Mouse (Mus musculus) urinary bladder, postnatal 14 days (tissue): ENCODE measurements at regions not wholly inside any gene's neighbourhood (a gene's known extent, or its start where the extent isn't known, plus 50 kb on each side); places are given as distances from the start of the nearest gene placed in this dataset.

Experiments used
- DNase-seq: peaks from one replicate; pipeline ENCODE4 v3.0.0; 2021; ENCODE audit warnings: low spot score

- no peak for DNase-seq
Observed at GRCm38 (mm10) chr4:140402319-140402718, 155.7 kb upstream of the Igsf21 start.

DNA sequence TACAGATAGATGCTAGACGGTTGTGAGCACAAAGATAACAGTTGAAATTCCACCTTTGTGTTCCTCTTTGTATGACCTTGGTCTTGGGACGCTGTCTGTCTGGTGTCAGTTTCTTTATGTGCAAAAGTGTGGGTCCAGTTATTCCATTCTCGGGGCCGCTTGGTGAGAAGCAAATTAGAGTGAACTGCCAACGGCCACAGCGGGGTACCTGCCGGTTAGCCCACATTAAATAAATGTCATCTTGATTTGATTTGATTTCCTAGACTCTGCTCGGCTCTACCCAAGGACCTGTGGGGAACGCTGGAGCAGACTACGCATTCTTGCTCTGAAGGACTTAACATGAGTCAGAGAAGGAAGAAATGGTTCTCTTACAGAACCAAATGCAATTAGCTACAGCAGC lies 155.0 kb upstream of the Igsf21 start:
- no peak for DNase-seq

GRCm38 (mm10) chr4:140396548-140396947 lies 150.0 kb upstream of the Igsf21 start:
- no peak for DNase-seq

GRCm38 (mm10) chr4:140392290-140392689 lies 145.7 kb upstream of the Igsf21 start:
- no peak for DNase-seq

DNA sequence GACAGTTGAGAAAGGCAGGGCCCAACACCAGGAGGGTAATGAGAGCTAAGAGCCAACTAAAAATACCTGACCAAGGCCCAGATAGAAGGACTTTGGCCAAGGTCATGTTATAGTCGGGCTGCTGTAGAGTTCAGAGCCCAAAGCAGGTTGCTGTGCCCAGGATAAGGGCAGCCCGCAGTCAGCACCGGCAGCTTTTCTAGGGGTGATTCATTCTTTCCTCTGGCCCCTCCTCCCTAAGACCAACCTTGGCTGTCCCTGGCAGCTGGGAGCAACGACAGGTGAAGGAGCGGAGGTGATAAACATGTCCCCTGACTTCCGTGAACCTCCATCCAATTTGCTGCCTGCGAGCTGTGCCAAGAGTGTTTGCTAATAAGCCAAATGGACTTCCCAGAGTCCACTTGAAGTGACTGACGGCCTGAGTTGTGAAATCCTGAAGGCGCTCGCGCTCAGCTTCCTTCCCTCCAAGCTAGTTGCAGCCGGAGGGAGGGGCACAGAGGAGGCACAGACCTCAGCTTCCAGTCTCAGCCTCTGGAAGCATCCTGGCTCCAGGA lies 144.2 kb upstream of the Igsf21 start:
- DNase-seq = no peak

- no peak for DNase-seq
Observed at GRCm38 (mm10) chr4:140385686-140386085, 139.1 kb upstream of the Igsf21 start.

- no peak for DNase-seq
Observed at GRCm38 (mm10) chr4:140385226-140385625, 138.6 kb upstream of the Igsf21 start.

- DNase-seq = no peak
Observed at GRCm38 (mm10) chr4:140383596-140383995, 137.0 kb upstream of the Igsf21 start.

DNA sequence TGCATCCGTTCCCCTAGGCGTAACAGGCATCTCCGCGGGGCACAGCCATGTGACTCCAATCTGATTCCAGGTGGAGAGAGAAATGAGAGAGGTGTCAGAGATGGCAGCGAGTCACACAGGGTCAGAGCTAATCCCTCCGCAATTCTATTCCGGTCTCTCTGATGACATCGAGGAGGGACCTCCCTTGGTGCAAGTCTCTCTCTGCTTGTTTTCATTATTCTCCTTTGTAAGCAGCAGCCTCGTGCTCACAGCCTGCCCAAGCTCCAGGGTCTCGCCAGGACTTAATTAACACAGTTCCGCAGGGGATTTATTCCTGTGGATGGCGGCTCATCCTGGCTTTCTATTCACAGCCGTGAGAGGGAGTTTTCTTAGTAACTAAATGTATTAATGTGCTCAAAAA lies 134.1 kb upstream of the Igsf21 start:
- DNase-seq = no peak

DNA sequence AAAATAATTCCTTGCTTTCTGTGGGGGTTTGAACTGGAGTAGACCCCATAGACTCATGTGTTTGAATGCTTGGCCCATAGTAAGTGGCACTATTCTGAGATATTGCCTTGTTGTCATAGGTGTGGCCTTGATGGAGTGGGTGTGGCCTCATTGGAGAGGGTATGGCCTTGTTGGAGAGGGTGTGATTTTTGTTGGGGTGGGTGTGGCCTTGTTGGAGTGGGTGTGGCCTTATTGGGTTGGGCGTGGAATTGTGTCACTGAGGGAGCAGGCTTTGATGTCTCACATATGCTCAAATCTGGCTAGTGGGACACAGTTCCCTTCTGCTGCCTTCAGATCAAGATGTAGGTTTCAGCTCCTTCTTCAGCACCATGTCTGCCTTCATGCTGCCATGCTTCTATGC lies 131.4 kb upstream of the Igsf21 start:
- DNase-seq = no peak

- DNase-seq = no peak
Observed at GRCm38 (mm10) chr4:140372586-140373325, 126.2 kb upstream of the Igsf21 start.

GRCm38 (mm10) chr4:140371426-140372213 lies 125.0 kb upstream of the Igsf21 start:
- DNase-seq = no peak

GRCm38 (mm10) chr4:140366975-140367680 lies 120.5 kb upstream of the Igsf21 start:
- no peak for DNase-seq

- no peak for DNase-seq
Observed at GRCm38 (mm10) chr4:140358846-140359245, 112.3 kb upstream of the Igsf21 start.

DNA sequence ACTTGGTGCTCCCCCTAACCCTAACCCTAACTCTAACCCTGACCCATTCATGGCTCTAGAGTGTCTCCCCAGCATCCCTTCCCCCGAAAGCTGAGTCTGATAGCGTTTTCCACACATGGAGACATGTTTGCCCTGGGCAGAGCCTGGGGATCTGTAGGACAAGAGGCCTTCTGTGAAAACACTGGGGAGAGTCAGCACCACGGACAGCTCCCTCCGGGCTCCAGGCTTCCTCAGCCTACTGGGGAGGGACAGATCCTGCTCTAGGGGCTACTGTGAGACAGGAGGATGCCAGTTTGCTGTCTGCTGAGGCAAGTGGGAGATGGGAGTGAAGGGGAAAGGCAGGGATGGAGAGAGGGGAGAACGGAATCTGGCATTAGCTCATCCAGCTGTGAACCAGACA lies 111.5 kb upstream of the Igsf21 start:
- DNase-seq = peak; percentile 79

- no peak for DNase-seq
Observed at GRCm38 (mm10) chr4:140355144-140355550, 108.6 kb upstream of the Igsf21 start.

- no peak for DNase-seq
Observed at GRCm38 (mm10) chr4:140348802-140349201, 102.2 kb upstream of the Igsf21 start.

GRCm38 (mm10) chr4:140330138-140330537 lies 83.6 kb upstream of the Igsf21 start:
- DNase-seq = no peak

DNA sequence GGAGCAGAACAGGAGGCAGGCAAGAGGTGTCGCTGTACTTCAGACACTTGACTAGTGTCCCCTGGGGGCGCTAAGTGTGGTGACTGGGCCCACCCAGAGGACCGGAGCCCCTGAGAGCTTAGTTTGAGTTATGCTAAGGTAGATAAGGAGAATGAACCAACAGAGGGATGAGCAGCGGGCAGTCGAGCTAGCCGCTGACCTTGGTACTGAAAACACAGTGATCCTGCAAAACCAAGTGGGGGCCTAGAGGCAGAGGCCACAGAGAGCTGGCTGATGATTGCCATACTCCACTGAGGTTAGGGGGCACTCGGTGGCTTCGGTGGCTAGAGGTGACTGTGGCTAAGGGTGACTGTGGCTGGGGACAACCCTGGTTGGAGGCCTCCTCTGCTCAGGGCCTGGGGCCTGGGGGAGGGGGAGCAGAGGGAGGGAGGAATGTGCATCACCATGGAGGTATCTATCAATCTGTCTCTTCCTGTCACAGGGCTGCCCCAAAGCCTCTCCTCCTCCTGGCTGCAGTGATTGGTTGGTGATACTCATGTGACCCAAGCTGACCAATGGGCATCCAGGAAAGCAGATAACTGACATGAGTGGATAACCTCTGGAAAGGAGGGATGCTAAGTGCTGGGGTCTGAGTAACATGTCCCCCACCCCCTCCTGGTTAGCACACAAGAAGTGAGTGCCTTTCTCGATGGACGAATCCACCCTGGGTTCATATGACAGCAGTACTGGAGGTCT lies 80.3 kb upstream of the Igsf21 start:
- DNase-seq = no peak

GRCm38 (mm10) chr4:140325677-140326052 lies 79.1 kb upstream of the Igsf21 start:
- DNase-seq = no peak

DNA sequence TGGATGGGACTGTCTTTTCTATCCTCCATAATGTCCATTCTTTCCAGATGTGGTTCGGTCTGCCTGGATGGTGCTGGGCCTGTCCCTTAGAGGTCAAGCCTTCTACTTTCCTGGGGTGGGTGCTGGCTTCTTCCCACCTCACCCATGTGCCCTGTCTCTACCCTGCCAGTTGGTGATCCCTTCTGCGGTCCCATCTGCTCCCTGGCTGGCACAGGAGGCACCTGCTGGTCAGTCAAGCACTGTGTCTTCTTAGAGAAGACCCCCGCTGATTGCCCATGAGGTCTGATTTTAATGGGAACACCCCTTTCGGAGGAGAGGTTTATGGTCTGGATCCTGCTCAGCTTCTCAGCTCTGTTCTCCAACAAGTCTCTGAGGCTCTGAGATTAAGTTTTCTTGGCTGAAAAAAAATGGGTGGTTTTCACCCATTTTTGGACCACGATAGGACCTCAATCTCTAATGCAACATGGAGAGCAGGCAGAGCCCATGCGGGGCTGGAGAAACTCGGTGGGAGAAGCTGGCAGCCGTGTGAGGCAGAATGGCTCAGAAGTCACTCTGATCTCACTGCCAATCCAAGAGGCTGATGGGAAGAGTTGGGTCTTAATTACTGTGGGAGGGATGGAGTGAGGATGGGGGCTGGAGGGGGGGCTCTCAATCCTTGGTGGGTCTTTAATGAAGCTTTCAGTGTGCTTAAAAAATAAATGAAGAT lies 78.5 kb upstream of the Igsf21 start:
- no peak for DNase-seq
